Mouse (Mus musculus) lung, embryonic 14.5 days (tissue): ENCODE results near the gene Xiap. TPM values are rescaled to one million over a fixed set of nuclear protein-coding genes. Genes with fewer than 3 reads are reported as not detected.
A peak's percentile ranks its signal among the peaks of the same experiment; 100 is the strongest.

Source experiments
- ATAC-seq: fragments of 200-750 bp; cut with Nextera tagmentation; 2 replicates; pipeline ENCODE4 v1.8.0; 2017; ENCODE audit warnings: mild to moderate bottlenecking, moderate TSS enrichment, moderate library complexity; ENCODE audit not compliant: insufficient read depth
- DNase-seq: peaks from one replicate; pipeline ENCODE4 v3.0.0-alpha.2; 2015
- H3K27ac ChIP-seq: fragments of 300-500 bp; sonication (generic); 2 replicates; pipeline ENCODE4 v1.5.1; 2014; ENCODE audit warnings: low read depth, mild to moderate bottlenecking, moderate library complexity
- H3K27me3 ChIP-seq: fragments of 300-500 bp; sonication (generic); 2 replicates; pipeline ENCODE4 v1.6.1; 2014; ENCODE audit warnings: low read length, control low read depth; ENCODE audit not compliant: insufficient read depth
- H3K36me3 ChIP-seq: fragments of 300-500 bp; sonication (generic); 2 replicates; pipeline ENCODE4 v1.6.1; 2014; ENCODE audit warnings: control low read depth; ENCODE audit not compliant: insufficient read depth
- H3K4me1 ChIP-seq: fragments of 300-500 bp; sonication (generic); 2 replicates; pipeline ENCODE4 v1.6.1; 2014; ENCODE audit warnings: antibody characterized with exemption, control low read depth; ENCODE audit not compliant: insufficient read depth
- H3K4me2 ChIP-seq: fragments of 300-500 bp; sonication (generic); 2 replicates; pipeline ENCODE4 v1.6.1; 2014; ENCODE audit warnings: mild to moderate bottlenecking
- H3K4me3 ChIP-seq: fragments of 300-500 bp; sonication (generic); 2 replicates; pipeline ENCODE4 v1.5.1; 2014; ENCODE audit warnings: low read depth, low read length
- H3K9ac ChIP-seq: fragments of 300-500 bp; sonication (generic); 2 replicates; pipeline ENCODE4 v1.6.1; 2014
- H3K9me3 ChIP-seq: fragments of 300-500 bp; sonication (generic); 2 replicates; pipeline ENCODE4 v1.6.1; 2016; ENCODE audit warnings: low read depth, low read length, control low read depth
- CTCF ChIP-seq: IDR thresholded peaks from 2 replicates; pipeline ENCODE4 v1.5.1; 2016; ENCODE audit warnings: antibody characterized with exemption, low read depth
- WGBS: fragments of 180-500 bp; shearing (Covaris S2); extraction: QIAGEN DNeasy Blood & Tissue Kit; methylation state at CpG from one replicate; pipeline ENCODE4 v1.1.7; 2014; 5-methylcytosine and 5-hydroxymethylcytosine counted together
- polyA plus RNA-seq: library from polyadenylated mRNA; unstranded; fragments of >200 nt; fragmentation: Nextera tagmentation; extraction: Ambion mirVana; gene quantifications from 2 replicates; pipeline ENCODE4 v1.2.1, GENCODE M21; 2014

The Xiap gene
- polyA plus RNA-seq, 1 experiment from 2014 or later = 20.8 TPM

- Histone ChIP-seq H3K4me2 (no peak overlapping the region), H3K4me3 (no peak overlapping the region), H3K9ac (no peak overlapping the region), H3K27me3 (no peaks in the 10 kb centered on the region), H3K27ac (no peak overlapping the region), H3K9me3 (no peaks in the 10 kb centered on the region), H3K4me1 (no peaks in the 10 kb centered on the region), H3K36me3 (no peaks in the 10 kb centered on the region)
- ATAC-seq (no peak), DNase-seq (no peak)
- no peak for TF ChIP-seq CTCF
- 70% methylated on average over 1 of the region's 1 CpGs for WGBS
Measured at GRCm38 (mm10) chrX:42063621-42064020, 4.1 kb downstream of the Xiap start.

- Histone ChIP-seq H3K36me3 (no peaks in the 10 kb centered on the region), H3K9me3 (no peaks in the 10 kb centered on the region), H3K27me3 (no peaks in the 10 kb centered on the region), H3K4me1 (no peaks in the 10 kb centered on the region), H3K27ac (no peak overlapping the region), H3K9ac (no peak overlapping the region), H3K4me3 (no peak overlapping the region), H3K4me2 (no peak overlapping the region)
- no peak for ATAC-seq
- TF ChIP-seq CTCF = no peak
- WGBS = 75% methylated on average over 6 of the region's 6 CpGs
- no peak for DNase-seq
Measured at GRCm38 (mm10) chrX:42065086-42065485, 5.6 kb downstream of the Xiap start.

GRCm38 (mm10) chrX:42066771-42067170, 7.3 kb downstream of the Xiap start:
- Histone ChIP-seq H3K4me1 (no peaks in the 10 kb centered on the region), H3K36me3 (no peaks in the 10 kb centered on the region), H3K27me3 (no peaks in the 10 kb centered on the region), H3K4me3 (no peak overlapping the region), H3K9ac (no peak overlapping the region), H3K9me3 (no peaks in the 10 kb centered on the region), H3K4me2 (no peak overlapping the region; the same call in 1 of the 2 replicates), H3K27ac (no peak overlapping the region)
- DNase-seq (no peak), ATAC-seq (no peak)
- no peak for TF ChIP-seq CTCF
- 84% methylated on average over 1 of the region's 1 CpGs for WGBS

- no peaks in the 10 kb centered on the region for H3K4me1 ChIP-seq
- DNase-seq = peak; percentile 85
Measured at GRCm38 (mm10) chrX:42067791-42068200, 8.3 kb downstream of the Xiap start.

GRCm38 (mm10) chrX:42068201-42068874, 8.9 kb downstream of the Xiap start:
- peak; percentile 93 for ATAC-seq
- H3K36me3 ChIP-seq = no peaks in the 10 kb centered on the region
- H3K4me2 ChIP-seq = peak overlapping the region; percentile 66

More at GRCm38 (mm10) chrX:42067791-42068200, 8.3 kb downstream of the Xiap start:
- Histone ChIP-seq H3K27ac (peak overlapping the region; percentile 93), H3K27me3 (no peaks in the 10 kb centered on the region), H3K4me3 (peak overlapping the region; percentile 43), H3K36me3 (no peaks in the 10 kb centered on the region), H3K4me2 (peak overlapping the region; percentile 56), H3K9ac (peak overlapping the region; percentile 56), H3K9me3 (no peaks in the 10 kb centered on the region)
- no peak for TF ChIP-seq CTCF
- WGBS = 10% methylated on average over 12 of the region's 27 CpGs
- ATAC-seq = peak; percentile 82

GRCm38 (mm10) chrX:42068875-42069257, 9.4 kb downstream of the Xiap start:
- 0 out of 2 replicates have a peak, but pooled peaks cover under 1% of the 10 kb centered on the region for H3K36me3 ChIP-seq
- DNase-seq (peak; percentile 27), ATAC-seq (no peak; the same call in 1 of the 2 replicates)
- H3K9ac ChIP-seq = peak overlapping the region; percentile 49
- no peaks in the 10 kb centered on the region for H3K9me3 ChIP-seq
- H3K4me2 ChIP-seq = peak overlapping the region; percentile 66
- 11% methylated on average over 3 of the region's 3 CpGs for WGBS
- no peaks in the 10 kb centered on the region for H3K27me3 ChIP-seq
- H3K4me3 ChIP-seq = peak overlapping the region; percentile 43
- no peak for TF ChIP-seq CTCF
- no peaks in the 10 kb centered on the region for H3K4me1 ChIP-seq
- peak overlapping the region; percentile 93 for H3K27ac ChIP-seq

More at GRCm38 (mm10) chrX:42068201-42068874, 8.9 kb downstream of the Xiap start:
- no peaks in the 10 kb centered on the region for H3K27me3 ChIP-seq
- H3K9ac ChIP-seq = peak overlapping the region; percentile 56
- peak overlapping the region; percentile 43 for H3K4me3 ChIP-seq
- peak; percentile 87 for DNase-seq
- TF ChIP-seq CTCF = no peak
- no peaks in the 10 kb centered on the region for H3K4me1 ChIP-seq
- 10% methylated on average over 29 of the region's 37 CpGs for WGBS
- peak overlapping the region; percentile 93 for H3K27ac ChIP-seq
- H3K9me3 ChIP-seq = no peaks in the 10 kb centered on the region

GRCm38 (mm10) chrX:42087731-42088130, 28.3 kb downstream of the Xiap start:
- no peaks in the 10 kb centered on the region for H3K4me1 ChIP-seq
- DNase-seq = no peak

More at GRCm38 (mm10) chrX:42087731-42088130, 28.3 kb downstream of the Xiap start:
- no peak overlapping the region for H3K27ac ChIP-seq
- no peak overlapping the region for H3K4me2 ChIP-seq
- peaks cover 3% of the 10 kb centered on the region; the same call in 1 of the 2 replicates for H3K36me3 ChIP-seq
- H3K27me3 ChIP-seq = no peaks in the 10 kb centered on the region
- H3K9me3 ChIP-seq = no peaks in the 10 kb centered on the region
- no peak for ATAC-seq
- 69% methylated on average over 8 of the region's 8 CpGs for WGBS
- no peak overlapping the region for H3K9ac ChIP-seq
- no peak overlapping the region for H3K4me3 ChIP-seq
- no peak for TF ChIP-seq CTCF
